Mouse (Mus musculus) sigmoid colon, adult 10 weeks (tissue): Measurements from ENCODE around the gene Tapbpl. TPM values are rescaled to one million over a fixed set of nuclear protein-coding genes. Genes with fewer than 3 reads are reported as not detected.

ENCODE experiments used
- polyA plus RNA-seq: library from polyadenylated mRNA; stranded (reverse); fragments of 350-450 nt; fragmentation: Illumina TruSeq; extraction: RNeasy Lipid Tissue Mini Kit (QIAGEN cat#74804); gene quantifications from one replicate; pipeline ENCODE4 v1.2.3, GENCODE M21; 2014; ENCODE audit warnings: low read depth, low replicate concordance

Gene Tapbpl
- 9.3 TPM for polyA plus RNA-seq

GRCm38 (mm10) chr6:125231117-125232044 lies at the start of gene Tapbpl:
Gene Tapbpl, minus strand, starts transcription at chr6:125231860.

DNA sequence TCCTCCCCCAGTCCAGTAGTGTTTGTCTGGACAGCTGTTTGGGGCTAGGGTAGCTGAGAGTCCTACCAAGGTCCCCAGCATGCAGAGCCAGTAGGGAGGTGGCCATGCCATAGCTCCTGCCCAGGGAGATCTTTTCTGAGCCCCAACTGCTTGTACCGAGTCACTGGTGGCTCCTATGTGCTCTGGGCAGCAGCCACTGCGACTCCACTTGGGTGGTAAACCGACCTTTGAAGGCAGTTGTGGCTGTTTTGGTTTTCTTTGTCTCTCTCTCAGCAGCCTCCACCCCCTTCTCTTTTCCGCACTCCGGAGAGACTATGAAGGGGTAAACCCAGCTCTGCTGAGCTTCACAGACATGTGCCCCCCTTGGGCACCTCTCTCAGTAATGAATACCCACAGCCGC lies 5.1 kb upstream of the Tapbpl start, which contains the start of gene Cd27:
TSS of gene Cd27 (minus strand) at position 229 of the 400 bp plus-strand sequence.

GRCm38 (mm10) chr6:125215148-125215954 lies 16.3 kb downstream of the Tapbpl start, which contains the start of gene Vamp1:
Gene Vamp1, plus strand, starts transcription at chr6:125215551.

GRCm38 (mm10) chr6:125191332-125192015 lies 40.2 kb downstream of the Tapbpl start, which contains the start of the genes Ncapd2 and Mrpl51:
Gene Ncapd2, minus strand, starts transcription at chr6:125191701.
Gene Mrpl51, plus strand, starts transcription at chr6:125191801.

Other genes with a start within 250 kb of the Tapbpl start
- not detected for gene Pianp, start 235.2 kb downstream of the Tapbpl start, polyA plus RNA-seq
- gene Zfp384, start 222.7 kb downstream of the Tapbpl start, polyA plus RNA-seq, result 20.3 TPM
- 25.3 TPM for gene Ing4, start 192.1 kb downstream of the Tapbpl start, polyA plus RNA-seq
- 3.6 TPM for gene Acrbp, start 182.2 kb downstream of the Tapbpl start, polyA plus RNA-seq
- 3.2 TPM for gene Lpar5, start 163.9 kb downstream of the Tapbpl start, polyA plus RNA-seq
- 61.0 TPM for gene Chd4, start 135.9 kb downstream of the Tapbpl start, polyA plus RNA-seq
- 1.4 TPM for gene Nop2, start 100.0 kb downstream of the Tapbpl start, polyA plus RNA-seq
- 1.6 TPM for gene Iffo1, start 86.6 kb downstream of the Tapbpl start, polyA plus RNA-seq
- 73.5 TPM for gene Gapdh, start 65.4 kb downstream of the Tapbpl start, polyA plus RNA-seq
- 5.5 TPM for gene Ncapd2, start 40.2 kb downstream of the Tapbpl start, polyA plus RNA-seq
- gene Mrpl51, start 40.1 kb downstream of the Tapbpl start, polyA plus RNA-seq, result 111 TPM
- 16.1 TPM for gene Vamp1, start 16.3 kb downstream of the Tapbpl start, polyA plus RNA-seq
- not detected for gene Cd27, start 5.2 kb upstream of the Tapbpl start, polyA plus RNA-seq
- gene Tuba3a, start 54.2 kb upstream of the Tapbpl start, polyA plus RNA-seq, result not detected
- gene Ltbr, start 82.0 kb upstream of the Tapbpl start, polyA plus RNA-seq, result 0.95 TPM
- 22.6 TPM for gene Scnn1a, start 88.8 kb upstream of the Tapbpl start, polyA plus RNA-seq
- gene Tnfrsf1a, start 117.5 kb upstream of the Tapbpl start, polyA plus RNA-seq, result 5.8 TPM
- gene Plekhg6, start 148.9 kb upstream of the Tapbpl start, polyA plus RNA-seq, result 0.66 TPM